Mouse (Mus musculus) cerebellum, adult 2 months (tissue): ENCODE measurements around the gene Ap5s1.

Source experiments
- CTCF ChIP-seq: fragments of 200-500 bp; IDR thresholded peaks from 2 replicates; pipeline ENCODE4 v1.5.1; 2011; ENCODE audit warnings: low read depth, mild to moderate bottlenecking, control low read depth, low read length, moderate library complexity, borderline replicate concordance; ENCODE audit not compliant: insufficient read depth
- POLR2A ChIP-seq: fragments of 200-500 bp; IDR thresholded peaks from 2 replicates; pipeline ENCODE4 v1.6.1; 2011; ENCODE audit warnings: low read length, control low read depth, borderline replicate concordance; ENCODE audit not compliant: insufficient read depth

DNA sequence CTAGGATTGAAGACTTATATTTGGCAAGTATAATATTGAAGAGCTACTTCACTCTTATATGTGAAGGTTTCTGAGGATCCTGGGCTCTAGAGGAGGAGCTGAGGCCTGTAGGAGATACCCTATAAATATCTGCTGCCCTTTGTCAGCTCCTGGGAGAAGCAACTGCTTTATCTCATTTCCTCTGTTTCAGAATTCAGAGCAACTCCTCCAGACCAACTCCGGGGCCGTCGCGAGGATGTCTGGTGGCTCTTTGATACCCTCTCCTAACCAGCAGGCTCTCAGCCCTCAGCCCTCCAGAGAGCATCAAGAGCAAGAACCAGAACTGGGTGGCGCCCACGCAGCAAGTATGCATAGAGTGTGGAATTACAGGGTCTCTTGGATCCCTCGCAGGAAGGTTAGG is 36.1 kb downstream of the Ap5s1 start:
- TF ChIP-seq POLR2A (no peak), CTCF (no peak)
